Mouse (Mus musculus) stomach, embryonic 14.5 days (tissue): Measurements from ENCODE around the gene Fscn1. TPM values are rescaled to one million over a fixed set of nuclear protein-coding genes. Genes with fewer than 3 reads are reported as not detected.

ENCODE experiments used
- ATAC-seq: fragments of 200-750 bp; cut with Nextera tagmentation; 2 replicates; pipeline ENCODE4 v1.8.0; 2017; ENCODE audit warnings: low read depth, moderate TSS enrichment; ENCODE audit not compliant: insufficient number of reproducible peaks, insufficient read depth, low FRiP score
- H3K27ac ChIP-seq: fragments of 300-500 bp; sonication (generic); 2 replicates; pipeline ENCODE4 v1.5.1; 2014; ENCODE audit warnings: mild to moderate bottlenecking, low read length, moderate library complexity, mixed read lengths
- H3K27me3 ChIP-seq: fragments of 300-500 bp; sonication (generic); 2 replicates; pipeline ENCODE4 v1.6.1; 2014; ENCODE audit warnings: low read length, control low read depth, mixed read lengths; ENCODE audit not compliant: control insufficient read depth, insufficient read depth
- H3K36me3 ChIP-seq: fragments of 300-500 bp; sonication (generic); 2 replicates; pipeline ENCODE4 v1.6.1; 2014; ENCODE audit warnings: mild to moderate bottlenecking, control low read depth, low read length, moderate library complexity, mixed read lengths; ENCODE audit not compliant: control insufficient read depth, insufficient read depth
- H3K4me1 ChIP-seq: fragments of 300-500 bp; sonication (generic); 2 replicates; pipeline ENCODE4 v1.6.1; 2014; ENCODE audit warnings: low read length, control low read depth, mixed read lengths; ENCODE audit not compliant: control insufficient read depth, insufficient read depth
- H3K4me2 ChIP-seq: fragments of 300-500 bp; sonication (generic); replicated peaks from 2 replicates; pipeline ENCODE4 v1.6.1; 2014; ENCODE audit warnings: low read depth, low read length, control low read depth
- H3K4me3 ChIP-seq: fragments of 300-500 bp; sonication (generic); 2 replicates; pipeline ENCODE4 v1.5.1; 2014; ENCODE audit warnings: low read depth, low read length, control low read depth
- H3K9ac ChIP-seq: fragments of 300-500 bp; sonication (generic); replicated peaks from 2 replicates; pipeline ENCODE4 v1.6.1; 2014; ENCODE audit warnings: low read depth, mild to moderate bottlenecking, control low read depth, low read length, moderate library complexity, mixed read lengths
- H3K9me3 ChIP-seq: fragments of 300-500 bp; sonication (generic); 2 replicates; pipeline ENCODE4 v1.6.1; 2016; ENCODE audit warnings: low read depth, low read length, control low read depth; ENCODE audit not compliant: control insufficient read depth
- WGBS: fragments of 180-500 bp; shearing (Covaris S2); extraction: QIAGEN DNeasy Blood & Tissue Kit; methylation state at CpG from one replicate; pipeline ENCODE4 v1.1.7; 2014; 5-methylcytosine and 5-hydroxymethylcytosine counted together
- polyA plus RNA-seq: library from polyadenylated mRNA; unstranded; fragments of >200 nt; fragmentation: Nextera tagmentation; extraction: Ambion mirVana; gene quantifications from 2 replicates; pipeline ENCODE4 v1.2.1, GENCODE M21; 2014

Fscn1 gene
- polyA plus RNA-seq, 1 experiment from 2014 or later: 251 TPM

- Histone ChIP-seq H3K4me2 (peak overlapping the region; percentile 54), H3K4me1 (peaks cover 18% of the 10 kb centered on the region), H3K36me3 (0 out of 2 replicates have a peak, but pooled peaks cover under 1% of the 10 kb centered on the region), H3K27ac (peak overlapping the region; percentile 95), H3K9me3 (no peaks in the 10 kb centered on the region), H3K4me3 (peak overlapping the region; percentile 95), H3K27me3 (no peaks in the 10 kb centered on the region), H3K9ac (peak overlapping the region; percentile 95)
- under 1% methylated on average over 59 of the region's 59 CpGs for WGBS
- ATAC-seq: no peak
Measured at GRCm38 (mm10) chr5:142960775-142961271, 680 bp downstream of the Fscn1 start.

GRCm38 (mm10) chr5:142961398-142961880, 1.3 kb downstream of the Fscn1 start:
- Histone ChIP-seq H3K4me3 (peak overlapping the region; percentile 95), H3K9me3 (no peaks in the 10 kb centered on the region), H3K4me1 (peaks cover 21% of the 10 kb centered on the region), H3K36me3 (peaks cover 6% of the 10 kb centered on the region; the same call in 1 of the 2 replicates), H3K4me2 (peak overlapping the region; percentile 54), H3K9ac (peak overlapping the region; percentile 95), H3K27ac (peak overlapping the region; percentile 95), H3K27me3 (no peaks in the 10 kb centered on the region)
- ATAC-seq: peak; percentile 19
- 2% methylated on average over 14 of the region's 15 CpGs for WGBS

- H3K9ac ChIP-seq: peak overlapping the region; percentile 95
Measured at GRCm38 (mm10) chr5:142961881-142962443, 1.8 kb downstream of the Fscn1 start.

GRCm38 (mm10) chr5:142962444-142962961, 2.4 kb downstream of the Fscn1 start:
- no peak for ATAC-seq
- no peaks in the 10 kb centered on the region for H3K9me3 ChIP-seq
- peaks cover 21% of the 10 kb centered on the region for H3K4me1 ChIP-seq
- peaks cover 10% of the 10 kb centered on the region; the same call in 1 of the 2 replicates for H3K36me3 ChIP-seq
- H3K4me3 ChIP-seq: peak overlapping the region; percentile 95
- H3K9ac ChIP-seq: peak overlapping the region; percentile 95
- H3K27me3 ChIP-seq: no peaks in the 10 kb centered on the region
- H3K4me2 ChIP-seq: peak overlapping the region; percentile 54
- H3K27ac ChIP-seq: peak overlapping the region; percentile 95
- 3% methylated on average over 11 of the region's 11 CpGs for WGBS

More at GRCm38 (mm10) chr5:142961881-142962443, 1.8 kb downstream of the Fscn1 start:
- peaks cover 10% of the 10 kb centered on the region; the same call in 1 of the 2 replicates for H3K36me3 ChIP-seq
- 1% methylated on average over 43 of the region's 43 CpGs for WGBS
- H3K4me1 ChIP-seq: peaks cover 21% of the 10 kb centered on the region
- H3K4me3 ChIP-seq: peak overlapping the region; percentile 95
- H3K27me3 ChIP-seq: no peaks in the 10 kb centered on the region
- no peaks in the 10 kb centered on the region for H3K9me3 ChIP-seq
- peak overlapping the region; percentile 95 for H3K27ac ChIP-seq
- peak; percentile 65 for ATAC-seq
- peak overlapping the region; percentile 54 for H3K4me2 ChIP-seq

GRCm38 (mm10) chr5:142963003-142963704, 3.0 kb downstream of the Fscn1 start:
- Histone ChIP-seq H3K4me1 (peaks cover 21% of the 10 kb centered on the region), H3K27ac (peak overlapping the region; percentile 95), H3K4me3 (peak overlapping the region; percentile 95), H3K9me3 (no peaks in the 10 kb centered on the region), H3K36me3 (peaks cover 14% of the 10 kb centered on the region), H3K9ac (peak overlapping the region; percentile 22; the same call in 1 of the 2 replicates), H3K27me3 (no peaks in the 10 kb centered on the region), H3K4me2 (peak overlapping the region; percentile 54)
- ATAC-seq: no peak
- 4% methylated on average over 13 of the region's 13 CpGs for WGBS

GRCm38 (mm10) chr5:142963705-142964494, 3.8 kb downstream of the Fscn1 start:
- H3K9ac ChIP-seq: no peak overlapping the region
- no peaks in the 10 kb centered on the region for H3K27me3 ChIP-seq
- H3K36me3 ChIP-seq: peaks cover 19% of the 10 kb centered on the region
- peak overlapping the region; percentile 95 for H3K4me3 ChIP-seq
- ATAC-seq: no peak
- peaks cover 21% of the 10 kb centered on the region for H3K4me1 ChIP-seq
- H3K4me2 ChIP-seq: peak overlapping the region; percentile 54
- 40% methylated on average over 17 of the region's 17 CpGs for WGBS
- H3K27ac ChIP-seq: peak overlapping the region; percentile 95; the same call in 1 of the 2 replicates
- H3K9me3 ChIP-seq: no peaks in the 10 kb centered on the region

- H3K4me1 ChIP-seq: peaks cover 19% of the 10 kb centered on the region
- no peak overlapping the region for H3K27ac ChIP-seq
- no peak for ATAC-seq
- H3K9me3 ChIP-seq: no peaks in the 10 kb centered on the region
- WGBS: 81% methylated on average over 6 of the region's 6 CpGs
- H3K4me3 ChIP-seq: peak overlapping the region; percentile 95; the same call in 1 of the 2 replicates
- H3K27me3 ChIP-seq: no peaks in the 10 kb centered on the region
- peaks cover 23% of the 10 kb centered on the region for H3K36me3 ChIP-seq
- H3K9ac ChIP-seq: no peak overlapping the region
- H3K4me2 ChIP-seq: peak overlapping the region; percentile 54
Measured at GRCm38 (mm10) chr5:142964650-142965049, 4.5 kb downstream of the Fscn1 start.

- H3K4me1 ChIP-seq: peaks cover 16% of the 10 kb centered on the region
- ATAC-seq: no peak
- H3K36me3 ChIP-seq: peaks cover 59% of the 10 kb centered on the region
- no peak overlapping the region for H3K4me2 ChIP-seq
- H3K9me3 ChIP-seq: no peaks in the 10 kb centered on the region
- no peak overlapping the region for H3K9ac ChIP-seq
- WGBS: 92% methylated on average over 14 of the region's 14 CpGs
- no peaks in the 10 kb centered on the region for H3K27me3 ChIP-seq
- no peak overlapping the region for H3K27ac ChIP-seq
- H3K4me3 ChIP-seq: no peak overlapping the region
Measured at GRCm38 (mm10) chr5:142968411-142968810, 8.3 kb downstream of the Fscn1 start.
